Mouse (Mus musculus) T-helper 1 cell (primary cell): ENCODE measurements at regions not wholly inside any gene's neighbourhood (a gene's known extent, or its start where the extent isn't known, plus 50 kb on each side); places are given as distances from the start of the nearest gene placed in this dataset.

Experiments
- in situ Hi-C: fragments of 300-600 bp; cut with MboI, MseI; formaldehyde crosslinking; loops from one replicate; pipeline ENCODE4 v1.15.1; 2025; ENCODE audit warnings: high pct_unique_total_duplicates

- in situ Hi-C loops: no loop called here
These were observed 80.3 kb upstream of the Igfbp7 start for GRCm38 (mm10) chr5:77487837-77488827.

DNA sequence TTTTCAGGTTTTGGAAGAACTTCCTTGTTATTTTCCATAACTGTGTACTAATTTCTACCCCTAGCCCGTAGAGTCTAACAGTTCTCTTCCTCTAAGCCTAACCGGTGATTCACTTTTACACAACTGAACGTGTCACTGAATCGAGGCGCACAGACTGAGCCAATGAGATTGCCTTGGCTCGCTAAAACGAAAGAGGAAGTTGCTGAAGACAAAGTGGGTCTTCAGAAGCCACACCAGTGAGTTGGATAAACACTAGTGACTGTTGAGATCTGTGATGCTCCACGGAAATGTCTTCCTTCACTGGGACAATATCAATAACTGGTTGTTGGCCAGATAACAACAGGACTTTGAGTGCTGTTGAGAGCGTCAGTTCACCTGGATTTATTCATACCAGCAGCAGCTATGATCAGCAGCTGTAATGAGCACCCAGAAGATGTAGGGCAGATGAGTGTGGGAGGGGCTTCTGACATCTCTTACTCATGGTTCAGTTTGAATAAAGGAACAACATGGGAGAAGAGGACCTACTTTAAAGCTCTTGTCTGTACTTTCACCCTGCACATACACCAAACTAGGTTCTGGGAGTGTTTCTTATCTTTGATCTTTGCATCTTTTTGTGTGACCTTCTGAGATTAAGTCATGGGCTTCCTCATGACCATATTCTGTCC lies 75.3 kb upstream of the Igfbp7 start:
- in situ Hi-C loops: no loop called here

GRCm38 (mm10) chr5:77481811-77482210 lies 74.0 kb upstream of the Igfbp7 start:
- in situ Hi-C loops: no loop called here

GRCm38 (mm10) chr5:77477794-77478193 lies 70.0 kb upstream of the Igfbp7 start:
- in situ Hi-C loops: no loop called here

DNA sequence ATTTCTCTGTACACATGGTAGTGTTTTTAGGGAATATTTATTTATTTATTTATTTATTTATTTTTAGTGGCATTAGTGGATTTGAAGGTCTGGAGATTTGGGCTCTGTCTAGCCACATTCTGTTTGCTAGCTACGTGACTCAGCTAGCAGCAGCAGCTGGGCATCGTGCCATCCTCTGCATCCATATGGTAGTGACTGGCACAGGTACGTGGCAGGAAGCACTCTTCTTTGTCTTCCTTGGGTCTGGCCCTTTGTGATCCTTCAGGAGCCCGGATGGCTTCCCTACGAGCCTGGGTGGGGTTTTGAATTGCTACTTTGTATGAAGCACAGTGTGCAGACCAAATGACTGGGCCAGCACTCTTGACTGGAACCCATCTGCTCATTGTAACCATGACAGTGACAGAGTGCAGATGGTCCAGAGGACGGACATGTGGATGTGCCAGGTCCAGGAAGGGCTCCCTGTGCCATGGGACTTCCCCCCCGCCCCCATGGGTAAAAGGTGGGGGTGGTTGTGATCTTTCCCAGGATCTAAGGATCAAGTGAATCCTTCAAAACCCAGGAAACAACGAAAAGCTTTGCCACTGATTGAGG lies 66.2 kb upstream of the Igfbp7 start:
- in situ Hi-C loops: no loop called here

DNA sequence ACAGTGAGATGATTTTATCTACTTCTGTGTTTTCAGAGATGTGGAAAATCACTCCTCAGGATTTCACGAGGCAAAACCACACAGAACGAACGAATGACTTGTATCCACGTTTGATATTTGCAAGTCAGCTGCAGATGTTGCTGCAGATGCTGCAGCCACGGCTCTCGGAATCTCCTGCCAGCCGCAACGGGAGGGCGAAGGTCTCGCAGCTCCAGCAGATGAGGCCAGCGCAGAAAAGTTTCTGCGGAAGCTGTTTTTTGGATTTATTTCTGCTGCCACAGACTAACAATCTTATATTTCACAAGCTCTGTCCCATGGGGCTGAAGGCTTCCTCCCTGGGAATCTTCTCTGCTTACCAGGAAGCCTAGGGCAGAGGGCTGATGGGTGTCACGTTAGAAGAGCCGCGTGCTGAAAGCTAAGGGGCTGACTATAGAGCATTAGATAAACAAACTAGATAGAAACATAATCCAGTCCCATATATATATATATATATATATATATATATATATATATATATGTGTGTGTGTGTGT lies 61.5 kb upstream of the Igfbp7 start:
- in situ Hi-C loops: no loop called here

GRCm38 (mm10) chr5:77468467-77468866 lies 60.6 kb upstream of the Igfbp7 start:
- in situ Hi-C loops: no loop called here

- in situ Hi-C loops: loop anchor here (5.0 kb wide), 1 partner anchor 108 kb away; no protein-coding TSS in a partner anchor
These were observed 57.2 kb upstream of the Igfbp7 start for GRCm38 (mm10) chr5:77464851-77465548.

- in situ Hi-C loops: loop anchor here (5.0 kb wide), 1 partner anchor 103 kb away; no protein-coding TSS in a partner anchor
These were observed 52.3 kb upstream of the Igfbp7 start for GRCm38 (mm10) chr5:77459896-77460717.
